Mouse (Mus musculus): Measurements from ENCODE around the gene Nkx1-2.

Nkx1-2 gene

DNA sequence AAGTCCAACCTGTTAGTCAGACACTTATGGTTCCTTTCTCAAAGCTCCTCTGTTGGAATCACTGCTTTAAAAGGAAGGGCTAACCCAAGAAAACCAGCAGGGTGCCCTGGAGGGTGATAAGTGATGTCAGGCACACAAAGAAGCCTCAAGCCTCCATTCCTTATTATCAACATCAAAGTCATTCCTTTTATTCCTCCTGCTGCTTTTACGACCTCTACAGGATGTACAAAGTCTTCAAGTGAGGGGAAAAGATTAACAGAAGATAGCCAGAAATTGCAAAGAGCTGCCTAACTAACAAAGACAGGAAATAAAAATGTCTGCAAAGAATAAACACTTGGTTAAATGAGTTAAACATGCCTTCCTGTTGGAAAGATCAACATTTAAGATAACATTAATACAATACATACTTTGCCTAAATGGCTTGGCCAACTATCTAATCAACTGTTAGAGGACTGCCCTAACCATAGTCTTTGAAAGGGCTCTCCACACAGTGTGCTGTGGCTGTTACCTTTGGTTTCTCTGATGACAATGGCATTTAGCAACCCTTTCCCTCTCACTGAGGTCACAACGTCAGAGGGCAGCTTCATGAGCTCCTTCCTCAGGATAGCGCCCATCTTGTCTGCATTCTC lies 40.2 kb downstream of the Nkx1-2 start:
- no peak for DNase-seq

DNA sequence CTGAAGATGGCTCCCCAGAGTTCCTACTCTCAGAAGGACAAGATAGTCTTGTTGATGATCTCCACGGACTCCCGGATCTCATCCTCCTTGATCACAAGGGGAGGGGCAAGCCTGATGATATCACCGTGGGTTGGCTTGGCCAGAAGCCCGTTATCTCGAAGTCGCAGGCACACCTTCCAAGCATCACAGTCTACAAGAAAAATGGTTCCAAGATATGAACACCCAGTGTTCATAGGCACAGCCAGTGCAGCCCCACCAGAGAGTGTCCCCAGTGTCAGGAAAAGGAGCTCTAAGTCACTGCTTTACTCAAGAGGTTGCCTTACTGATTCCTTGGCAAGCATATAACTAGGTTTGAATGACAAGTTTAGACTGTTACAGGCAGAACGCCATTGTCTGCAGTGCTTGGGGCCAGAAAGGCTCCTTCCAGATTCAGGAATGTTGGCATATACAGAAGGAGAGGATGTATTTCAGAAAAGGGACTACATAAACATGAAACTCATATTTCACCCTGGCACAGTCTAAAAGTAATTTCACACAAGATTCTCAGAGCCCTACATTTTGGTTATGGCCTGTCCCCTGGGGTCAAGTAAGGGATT lies 41.2 kb downstream of the Nkx1-2 start:
- DNase-seq, result no peak

DNA sequence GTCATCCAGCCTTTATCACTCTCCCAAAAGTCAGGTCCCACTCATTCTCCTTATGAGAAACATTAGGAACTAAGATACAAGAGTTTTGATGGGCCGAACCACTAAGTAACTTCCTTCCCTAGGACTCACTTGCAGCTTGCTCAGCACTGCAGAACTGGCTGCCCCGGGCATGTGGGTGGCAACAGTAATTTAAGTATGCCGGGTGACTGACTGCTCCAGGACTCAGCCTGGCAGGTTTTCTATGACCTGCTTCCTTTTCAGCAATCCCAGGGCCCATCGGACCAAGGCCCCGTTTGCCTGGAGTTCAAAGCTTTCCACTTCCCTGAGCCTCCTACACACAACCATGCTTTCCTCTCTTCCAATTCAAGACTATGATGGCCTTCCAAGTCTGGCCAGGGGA lies 42.9 kb downstream of the Nkx1-2 start:
- DNase-seq, result no peak

DNA sequence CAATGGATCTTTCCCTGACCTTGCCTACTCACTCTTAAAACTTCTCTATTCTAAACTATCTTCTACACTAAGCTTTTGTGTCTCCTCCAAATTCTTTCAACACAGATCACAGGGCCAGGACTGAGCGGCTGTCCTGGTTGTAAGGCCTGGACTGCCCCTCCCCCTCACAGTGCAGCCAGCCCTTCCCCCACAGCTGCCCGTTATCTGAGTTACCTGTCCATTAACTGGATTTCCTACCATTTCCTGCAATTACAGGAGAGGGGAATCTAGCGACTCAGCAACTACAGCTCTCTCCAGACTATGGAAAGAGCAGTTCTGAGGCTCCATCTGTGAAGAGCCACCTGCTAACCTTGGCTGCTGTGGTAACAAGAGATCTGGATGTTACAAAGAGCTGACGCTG lies 43.5 kb downstream of the Nkx1-2 start:
- DNase-seq, result no peak

DNA sequence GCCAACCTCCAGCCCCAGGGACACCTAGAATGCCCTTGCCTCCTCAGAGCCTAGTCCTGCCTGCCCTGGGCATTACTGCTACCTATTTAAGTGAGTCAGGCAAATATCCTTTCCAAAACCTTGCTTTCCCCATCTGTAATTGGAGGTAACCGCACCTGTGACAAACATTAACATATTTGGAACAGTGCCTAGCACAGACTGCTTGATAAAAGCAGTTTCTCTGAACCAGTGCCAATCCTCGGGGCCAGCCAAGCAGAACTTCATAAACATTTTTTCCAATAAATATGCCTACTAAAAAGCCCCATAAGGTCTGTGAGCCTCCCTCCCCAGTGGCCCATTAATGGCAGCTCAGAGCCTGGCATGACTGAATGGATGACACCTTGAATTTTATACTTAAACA lies 45.3 kb downstream of the Nkx1-2 start:
- no peak for DNase-seq

DNA sequence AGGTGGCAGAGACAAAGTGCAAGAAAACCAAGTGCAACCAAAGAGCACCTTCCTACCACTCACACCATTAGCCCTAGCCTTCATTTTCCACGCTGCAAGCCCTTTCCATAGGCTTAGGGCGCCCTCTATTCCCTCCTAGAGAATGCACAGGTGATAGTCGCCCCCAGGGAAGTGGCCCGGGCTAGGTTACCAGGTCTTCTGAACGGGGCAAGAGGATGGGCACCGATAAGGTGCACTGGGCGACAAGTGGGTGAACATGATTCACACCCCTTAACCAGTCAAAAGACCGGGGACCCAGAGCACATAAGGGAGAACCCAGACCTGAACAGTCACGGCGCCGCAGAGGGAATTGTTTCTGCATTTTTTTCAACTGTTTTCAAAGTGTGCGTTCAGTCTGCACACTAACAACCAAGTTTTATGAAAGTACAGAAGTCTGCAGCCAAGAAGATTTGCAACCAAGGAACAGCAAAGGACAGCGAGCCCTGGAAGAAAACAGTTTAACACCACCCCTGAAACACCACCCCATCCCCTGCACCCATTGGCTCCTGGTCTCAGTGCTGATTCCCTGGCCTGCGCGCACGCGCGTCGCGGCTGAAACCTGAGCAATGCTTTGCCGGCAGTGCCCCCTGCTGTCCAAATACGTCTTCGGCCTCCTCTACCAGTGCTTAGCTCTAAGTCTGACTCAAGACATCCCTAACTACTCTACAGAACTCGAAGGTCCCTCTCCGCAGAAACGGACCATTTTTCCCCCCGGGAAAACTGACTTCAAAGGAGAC lies 47.9 kb downstream of the Nkx1-2 start:
- peak; percentile 95 to 98 for DNase-seq

DNA sequence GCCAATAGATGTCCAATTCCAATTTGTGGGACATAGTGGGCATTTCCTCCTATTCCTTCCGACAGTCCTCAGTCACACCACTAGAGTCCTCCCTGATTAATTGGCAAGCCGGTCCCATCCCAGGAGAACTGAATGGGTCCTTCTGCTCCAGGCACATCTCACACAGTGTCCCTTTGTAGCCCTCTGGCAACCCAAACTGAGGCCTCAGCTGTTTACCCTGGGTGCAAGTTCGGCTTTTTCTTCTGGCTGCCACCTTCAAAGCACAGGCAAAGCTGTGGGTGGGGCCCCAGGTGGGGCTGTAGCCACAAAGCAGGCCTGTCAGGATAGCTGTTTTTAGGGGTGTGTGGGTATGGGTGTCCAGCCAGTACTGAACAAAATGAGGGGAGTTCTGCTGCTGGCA lies 52.3 kb downstream of the Nkx1-2 start:
- DNase-seq, result no peak

Data from cerebellum, adult 18-20 months (tissue).